Mouse (Mus musculus) stomach, embryonic 15.5 days (tissue): ENCODE measurements around the gene Grik5. TPM values are rescaled to one million over a fixed set of nuclear protein-coding genes. Genes with fewer than 3 reads are reported as not detected.

Experiments used
- ATAC-seq: fragments of 200-750 bp; cut with Nextera tagmentation; 2 replicates; pipeline ENCODE4 v1.8.0; 2017; ENCODE audit warnings: low read depth, moderate number of reproducible peaks, moderate TSS enrichment; ENCODE audit not compliant: insufficient read depth, low FRiP score
- H3K27ac ChIP-seq: fragments of 300-500 bp; sonication (generic); 2 replicates; pipeline ENCODE4 v1.5.1; 2015; ENCODE audit warnings: mild to moderate bottlenecking, inconsistent platforms
- H3K27me3 ChIP-seq: fragments of 300-500 bp; sonication (generic); replicated peaks from 2 replicates; pipeline ENCODE4 v1.6.1; 2015; ENCODE audit warnings: inconsistent platforms
- H3K36me3 ChIP-seq: fragments of 300-500 bp; sonication (generic); 2 replicates; pipeline ENCODE4 v1.6.1; 2015; ENCODE audit warnings: inconsistent platforms
- H3K4me1 ChIP-seq: fragments of 300-500 bp; sonication (generic); 2 replicates; pipeline ENCODE4 v1.6.1; 2015; ENCODE audit warnings: inconsistent platforms
- H3K4me2 ChIP-seq: fragments of 300-500 bp; sonication (generic); 2 replicates; pipeline ENCODE4 v1.6.1; 2015; ENCODE audit warnings: mild to moderate bottlenecking, inconsistent platforms
- H3K4me3 ChIP-seq: fragments of 300-500 bp; sonication (generic); replicated peaks from 2 replicates; pipeline ENCODE4 v1.5.1; 2015; ENCODE audit warnings: inconsistent platforms
- H3K9ac ChIP-seq: fragments of 300-500 bp; sonication (generic); 2 replicates; pipeline ENCODE4 v1.6.1; 2015; ENCODE audit warnings: inconsistent platforms
- H3K9me3 ChIP-seq: fragments of 300-500 bp; sonication (generic); 2 replicates; pipeline ENCODE4 v1.6.1; 2016; ENCODE audit warnings: inconsistent platforms
- WGBS: fragments of 180-500 bp; shearing (Covaris S2); methylation state at CpG from one replicate; pipeline ENCODE4 v1.1.7; 2015; 5-methylcytosine and 5-hydroxymethylcytosine counted together
- polyA plus RNA-seq: library from polyadenylated mRNA; unstranded; fragments of >200 nt; fragmentation: Nextera tagmentation; extraction: Ambion mirVana; gene quantifications from 2 replicates; pipeline ENCODE4 v1.2.1, GENCODE M21; 2015

The Grik5 gene
- polyA plus RNA-seq, 1 experiment from 2014 or later = 6.3 TPM

GRCm38 (mm10) chr7:24973208-24973607 is 98.9 kb downstream of the Grik5 start:
- H3K9me3 ChIP-seq = no peaks in the 10 kb centered on the region
- H3K27me3 ChIP-seq = no peaks in the 10 kb centered on the region
- no peak overlapping the region for H3K27ac ChIP-seq
- H3K4me1 ChIP-seq = peaks cover 6% of the 10 kb centered on the region; the same call in 1 of the 2 replicates
- H3K4me3 ChIP-seq = no peak overlapping the region
- no peaks in the 10 kb centered on the region for H3K36me3 ChIP-seq
- no peak overlapping the region for H3K9ac ChIP-seq
- no peak overlapping the region for H3K4me2 ChIP-seq
- ATAC-seq = no peak
- WGBS = 77% methylated on average over 4 of the region's 4 CpGs

- H3K4me1 ChIP-seq = peaks cover 6% of the 10 kb centered on the region; the same call in 1 of the 2 replicates
- under 1% methylated on average over 45 of the region's 45 CpGs for WGBS
- peak within 1 kb of the TSS; percentile 78 for H3K4me3 ChIP-seq
- peak within 1 kb of the TSS; percentile 84 for H3K27ac ChIP-seq
- peak within 1 kb of the TSS; percentile 82 for H3K9ac ChIP-seq
- no peaks in the 10 kb centered on the region for H3K9me3 ChIP-seq
- peak; percentile 93 for ATAC-seq
- no peaks in the 10 kb centered on the region for H3K27me3 ChIP-seq
- peak within 1 kb of the TSS; percentile 91 for H3K4me2 ChIP-seq
- H3K36me3 ChIP-seq = no peaks in the 10 kb centered on the region
Measured at GRCm38 (mm10) chr7:24971972-24972893, 99.9 kb downstream of the Grik5 start, which contains the start of gene Rabac1. TSS of gene Rabac1 (minus strand) at chr7:24972754.

GRCm38 (mm10) chr7:24971261-24971971 is 100.7 kb downstream of the Grik5 start:
- Histone ChIP-seq H3K9ac (peak overlapping the region; percentile 82; the same call in 1 of the 2 replicates), H3K27me3 (no peaks in the 10 kb centered on the region), H3K27ac (peak overlapping the region; percentile 84; the same call in 1 of the 2 replicates), H3K4me2 (peak overlapping the region; percentile 91), H3K9me3 (no peaks in the 10 kb centered on the region), H3K4me1 (peaks cover 6% of the 10 kb centered on the region; the same call in 1 of the 2 replicates), H3K36me3 (no peaks in the 10 kb centered on the region), H3K4me3 (peak overlapping the region; percentile 78)
- no peak for ATAC-seq
- 9% methylated on average over 19 of the region's 19 CpGs for WGBS

- H3K4me2 ChIP-seq = no peak overlapping the region
- no peak overlapping the region for H3K4me3 ChIP-seq
- no peaks in the 10 kb centered on the region for H3K27me3 ChIP-seq
- no peaks in the 10 kb centered on the region for H3K9me3 ChIP-seq
- peaks cover 6% of the 10 kb centered on the region; the same call in 1 of the 2 replicates for H3K4me1 ChIP-seq
- H3K9ac ChIP-seq = no peak overlapping the region
- no peak overlapping the region for H3K27ac ChIP-seq
- no peaks in the 10 kb centered on the region for H3K36me3 ChIP-seq
- no peak for ATAC-seq
- WGBS = 97% methylated on average over 3 of the region's 3 CpGs
Measured at GRCm38 (mm10) chr7:24970341-24970740, 101.8 kb downstream of the Grik5 start.

- no peak for ATAC-seq
- Histone ChIP-seq H3K9me3 (no peaks in the 10 kb centered on the region), H3K4me3 (no peak overlapping the region), H3K36me3 (no peaks in the 10 kb centered on the region), H3K4me1 (peaks cover 6% of the 10 kb centered on the region; the same call in 1 of the 2 replicates), H3K27me3 (no peaks in the 10 kb centered on the region), H3K27ac (no peak overlapping the region), H3K4me2 (no peak overlapping the region), H3K9ac (no peak overlapping the region)
- WGBS = 78% methylated on average over 12 of the region's 12 CpGs
Measured at GRCm38 (mm10) chr7:24969805-24970204, 102.3 kb downstream of the Grik5 start.

GRCm38 (mm10) chr7:24968463-24968862 is 103.7 kb downstream of the Grik5 start:
- Histone ChIP-seq H3K27ac (no peak overlapping the region), H3K9ac (no peak overlapping the region), H3K9me3 (no peaks in the 10 kb centered on the region), H3K27me3 (no peaks in the 10 kb centered on the region), H3K36me3 (no peaks in the 10 kb centered on the region), H3K4me2 (no peak overlapping the region), H3K4me3 (no peak overlapping the region), H3K4me1 (peaks cover 6% of the 10 kb centered on the region; the same call in 1 of the 2 replicates)
- no peak for ATAC-seq
- WGBS = 74% methylated on average over 6 of the region's 6 CpGs

GRCm38 (mm10) chr7:24967966-24968365 is 104.2 kb downstream of the Grik5 start:
- 75% methylated on average over 8 of the region's 8 CpGs for WGBS
- no peak for ATAC-seq
- H3K9me3 ChIP-seq = no peaks in the 10 kb centered on the region
- H3K4me1 ChIP-seq = peaks cover 6% of the 10 kb centered on the region; the same call in 1 of the 2 replicates
- no peaks in the 10 kb centered on the region for H3K27me3 ChIP-seq
- H3K4me3 ChIP-seq = no peak overlapping the region
- no peak overlapping the region for H3K27ac ChIP-seq
- no peak overlapping the region for H3K4me2 ChIP-seq
- H3K9ac ChIP-seq = no peak overlapping the region
- no peaks in the 10 kb centered on the region for H3K36me3 ChIP-seq

GRCm38 (mm10) chr7:24964897-24965535 is 107.1 kb downstream of the Grik5 start:
- H3K27ac ChIP-seq = no peak overlapping the region
- H3K27me3 ChIP-seq = no peaks in the 10 kb centered on the region
- no peak overlapping the region for H3K4me2 ChIP-seq
- no peak overlapping the region for H3K9ac ChIP-seq
- ATAC-seq = no peak
- no peak overlapping the region for H3K4me3 ChIP-seq
- H3K9me3 ChIP-seq = no peaks in the 10 kb centered on the region
- H3K36me3 ChIP-seq = no peaks in the 10 kb centered on the region
- H3K4me1 ChIP-seq = no peaks in the 10 kb centered on the region
- WGBS = 6% methylated on average over 5 of the region's 5 CpGs

GRCm38 (mm10) chr7:24964288-24964687 is 107.9 kb downstream of the Grik5 start:
- no peak overlapping the region for H3K4me2 ChIP-seq
- H3K36me3 ChIP-seq = no peaks in the 10 kb centered on the region
- H3K4me3 ChIP-seq = no peak overlapping the region
- 68% methylated on average over 2 of the region's 2 CpGs for WGBS
- H3K27ac ChIP-seq = no peak overlapping the region
- H3K9me3 ChIP-seq = no peaks in the 10 kb centered on the region
- H3K27me3 ChIP-seq = no peaks in the 10 kb centered on the region
- H3K4me1 ChIP-seq = no peaks in the 10 kb centered on the region
- no peak overlapping the region for H3K9ac ChIP-seq
- no peak for ATAC-seq
